Mouse (Mus musculus) midbrain, embryonic 14.5 days (tissue): ENCODE measurements around the gene Epb41l5. TPM values are rescaled to one million over a fixed set of nuclear protein-coding genes. Genes with fewer than 3 reads are reported as not detected.

Source experiments
- ATAC-seq: fragments of 200-750 bp; cut with Nextera tagmentation; 2 replicates; pipeline ENCODE4 v1.8.0; 2017; ENCODE audit warnings: moderate number of reproducible peaks, moderate library complexity; ENCODE audit not compliant: low FRiP score, low TSS enrichment
- DNase-seq: peaks from one replicate; pipeline ENCODE4 v3.0.0-alpha.2; 2015
- H3K27ac ChIP-seq: fragments of 300-500 bp; sonication (generic); replicated peaks from 2 replicates; pipeline ENCODE4 v1.5.1; 2014; ENCODE audit warnings: mild to moderate bottlenecking, low read depth, low read length, moderate library complexity
- H3K27me3 ChIP-seq: fragments of 300-500 bp; sonication (generic); 2 replicates; pipeline ENCODE4 v1.6.1; 2014; ENCODE audit warnings: low read length, control low read depth, mixed read lengths; ENCODE audit not compliant: control insufficient read depth, insufficient read depth
- H3K36me3 ChIP-seq: fragments of 300-500 bp; sonication (generic); 2 replicates; pipeline ENCODE4 v1.6.1; 2014; ENCODE audit warnings: low read length, control low read depth; ENCODE audit not compliant: control insufficient read depth, insufficient read depth
- H3K4me1 ChIP-seq: fragments of 300-500 bp; sonication (generic); 2 replicates; pipeline ENCODE4 v1.6.1; 2014; ENCODE audit warnings: mild to moderate bottlenecking, antibody characterized with exemption, low read length, control low read depth; ENCODE audit not compliant: control insufficient read depth, insufficient read depth
- H3K4me2 ChIP-seq: fragments of 300-500 bp; sonication (generic); 2 replicates; pipeline ENCODE4 v1.6.1; 2014; ENCODE audit warnings: mild to moderate bottlenecking, low read length, moderate library complexity
- H3K4me3 ChIP-seq: fragments of 300-500 bp; sonication (generic); replicated peaks from 2 replicates; pipeline ENCODE4 v1.5.1; 2014; ENCODE audit warnings: low read depth, low read length
- H3K9ac ChIP-seq: fragments of 300-500 bp; sonication (generic); replicated peaks from 2 replicates; pipeline ENCODE4 v1.6.1; 2014; ENCODE audit warnings: mild to moderate bottlenecking, low read length, moderate library complexity
- H3K9me3 ChIP-seq: fragments of 300-500 bp; sonication (generic); 2 replicates; pipeline ENCODE4 v1.6.1; 2016; ENCODE audit warnings: low read length, control low read depth, mixed read lengths; ENCODE audit not compliant: control insufficient read depth
- WGBS: fragments of 180-500 bp; shearing (Covaris S2); extraction: QIAGEN DNeasy Blood & Tissue Kit; methylation state at CpG from one replicate; pipeline ENCODE4 v1.1.7; 2014; 5-methylcytosine and 5-hydroxymethylcytosine counted together
- polyA plus RNA-seq: library from polyadenylated mRNA; unstranded; fragments of >200 nt; fragmentation: Nextera tagmentation; extraction: Ambion mirVana; gene quantifications from 2 replicates; pipeline ENCODE4 v1.2.1, GENCODE M21; 2014

The Epb41l5 gene
- polyA plus RNA-seq, 1 experiment from 2014 or later: 23.5 TPM

- DNase-seq (no peak), ATAC-seq (no peak)
- Histone ChIP-seq H3K27ac (no peak overlapping the region), H3K4me2 (no peak overlapping the region), H3K36me3 (no peaks in the 10 kb centered on the region), H3K9me3 (no peaks in the 10 kb centered on the region), H3K4me3 (no peak overlapping the region), H3K9ac (no peak overlapping the region), H3K27me3 (no peaks in the 10 kb centered on the region), H3K4me1 (no peaks in the 10 kb centered on the region)
- WGBS: 74% methylated on average over 5 of the region's 5 CpGs
Observed at GRCm38 (mm10) chr1:119497346-119498004, 151.3 kb downstream of the Epb41l5 start.

- no peaks in the 10 kb centered on the region for H3K36me3 ChIP-seq
- no peak overlapping the region for H3K4me2 ChIP-seq
- no peak overlapping the region for H3K9ac ChIP-seq
- 94% methylated on average over 6 of the region's 6 CpGs for WGBS
- DNase-seq (no peak), ATAC-seq (no peak)
- no peaks in the 10 kb centered on the region for H3K4me1 ChIP-seq
- no peaks in the 10 kb centered on the region for H3K9me3 ChIP-seq
- H3K27ac ChIP-seq: no peak overlapping the region
- no peaks in the 10 kb centered on the region for H3K27me3 ChIP-seq
- no peak overlapping the region for H3K4me3 ChIP-seq
Observed at GRCm38 (mm10) chr1:119495396-119495775, 153.4 kb downstream of the Epb41l5 start.

Other genes with a start within 250 kb of the Epb41l5 start
- 1.9 and 2.1 TPM in 2 replicates for gene Inhbb, start 226.8 kb downstream of the Epb41l5 start, polyA plus RNA-seq
- 35.3 and 49.6 TPM in 2 replicates for gene Ralb, start 144.2 kb downstream of the Epb41l5 start, polyA plus RNA-seq
- gene Tmem185b, start 122.8 kb downstream of the Epb41l5 start, polyA plus RNA-seq: 15.7 and 19.8 TPM in 2 replicates
- 17.6 and 18.5 TPM in 2 replicates for gene Ptpn4, start 188.6 kb upstream of the Epb41l5 start, polyA plus RNA-seq